Mouse (Mus musculus) ovary, postnatal 14 days (tissue): ENCODE results near the gene Ppp1r9b.

Experiments used
- DNase-seq: peaks from one replicate; pipeline ENCODE4 v3.0.0; 2022; ENCODE audit warnings: low spot score

Ppp1r9b gene

GRCm38 (mm10) chr11:95023481-95023880, 32.6 kb downstream of the Ppp1r9b start:
- DNase-seq: no peak

- no peak for DNase-seq
These were observed 33.8 kb downstream of the Ppp1r9b start for GRCm38 (mm10) chr11:95024439-95025184.

- DNase-seq: no peak
These were observed 34.6 kb downstream of the Ppp1r9b start for GRCm38 (mm10) chr11:95025227-95026012.

GRCm38 (mm10) chr11:95026090-95026542, 35.3 kb downstream of the Ppp1r9b start:
- DNase-seq: no peak

- DNase-seq: no peak
These were observed 36.0 kb downstream of the Ppp1r9b start for GRCm38 (mm10) chr11:95026849-95027248.

- DNase-seq: no peak
These were observed 37.1 kb downstream of the Ppp1r9b start for GRCm38 (mm10) chr11:95027850-95028470.

- DNase-seq: no peak
These were observed 42.1 kb downstream of the Ppp1r9b start for GRCm38 (mm10) chr11:95032945-95033344.

GRCm38 (mm10) chr11:95033617-95034016, 42.8 kb downstream of the Ppp1r9b start:
- DNase-seq: no peak

- DNase-seq: no peak
These were observed 44.1 kb downstream of the Ppp1r9b start for GRCm38 (mm10) chr11:95034902-95035301.

- DNase-seq: no peak
These were observed 45.7 kb downstream of the Ppp1r9b start for GRCm38 (mm10) chr11:95036521-95036920.

- no peak for DNase-seq
These were observed 46.5 kb downstream of the Ppp1r9b start for GRCm38 (mm10) chr11:95037306-95037705.

- no peak for DNase-seq
These were observed 47.5 kb downstream of the Ppp1r9b start for GRCm38 (mm10) chr11:95038156-95038817.

GRCm38 (mm10) chr11:95038818-95039655, 48.2 kb downstream of the Ppp1r9b start:
- DNase-seq: no peak

GRCm38 (mm10) chr11:95039766-95040165, 48.9 kb downstream of the Ppp1r9b start:
- no peak for DNase-seq

GRCm38 (mm10) chr11:95040491-95041138, 49.8 kb downstream of the Ppp1r9b start:
- peak; percentile 47 for DNase-seq

GRCm38 (mm10) chr11:95041139-95041609, 50.3 kb downstream of the Ppp1r9b start, which contains the start of gene Pdk2:
Gene Pdk2, minus strand, starts transcription at chr11:95041354.
- DNase-seq: peak; percentile 91

- DNase-seq: peak; percentile 78
These were observed 51.3 kb downstream of the Ppp1r9b start for GRCm38 (mm10) chr11:95042096-95042495.

- DNase-seq: no peak
These were observed 52.2 kb downstream of the Ppp1r9b start for GRCm38 (mm10) chr11:95043060-95043459.

GRCm38 (mm10) chr11:95043608-95044007, 52.8 kb downstream of the Ppp1r9b start:
- no peak for DNase-seq

GRCm38 (mm10) chr11:95044185-95044870, 53.5 kb downstream of the Ppp1r9b start:
- DNase-seq: no peak
